Comparison of ENCODE assay signal across 9 mouse cellular contexts in the genomic region with DNA sequence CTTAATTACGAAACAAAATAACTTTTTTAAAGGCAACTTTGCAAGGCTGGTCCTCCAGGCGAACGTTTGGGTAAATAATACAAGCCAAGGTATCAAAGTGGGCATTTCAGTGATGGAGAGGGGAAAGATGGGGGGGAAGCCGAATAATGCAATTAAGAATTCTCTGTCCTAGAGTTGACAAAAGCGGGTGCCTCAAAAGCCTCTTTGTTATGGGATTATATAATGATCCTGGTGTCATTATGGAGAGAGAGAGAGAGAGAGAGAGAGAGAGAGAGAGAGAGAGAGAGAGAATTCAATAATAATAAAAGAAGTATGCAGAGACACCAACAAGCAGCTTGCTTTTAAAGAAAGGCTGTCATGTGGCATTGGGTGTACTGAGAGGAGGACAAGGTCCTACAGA. TPM values are rescaled to one million over a fixed set of nuclear protein-coding genes. Genes with fewer than 3 reads are reported as not detected.
DNase-seq lines count a peak whose midpoint lies in the region; ATAC-seq lines count a peak whose summit lies in the region.
"Had no signal": no experiment of that assay in that cellular context is flagged by ENCODE, and none has a peak within 500 bp of the region (broad histone marks: within the 10 kb centered on the region; RNA-seq: fewer than 3 reads in every experiment).

No protein-coding gene starts in this region.

- H3K9ac ChIP-seq in kidney, embryonic 16.5 days (replicated peaks; ENCODE audit: low read length) = no peak overlapping the region
- no peak overlapping the region for H3K9ac ChIP-seq in embryonic facial prominence, embryonic 14.5 days (ENCODE audit: low read depth, low read length)
- no peak overlapping the region for H3K9ac ChIP-seq in hindbrain, embryonic 13.5 days
- H3K9ac ChIP-seq in neural tube, embryonic 13.5 days = no peak overlapping the region

- DNase-seq in kidney, adult 9 months = no peak
- no peak for DNase-seq in embryonic facial prominence, embryonic 14.5 days (ENCODE audit: low spot score)
- DNase-seq in cerebellum, adult 9-10 months = no peak
- DNase-seq in lung, adult 18-20 months = no peak
- DNase-seq: left cerebral cortex, postnatal 4 days; right cerebral cortex, postnatal 4 days had no signal

- ATAC-seq in kidney, embryonic 16.5 days (ENCODE audit: low FRiP score, low TSS enrichment) = no peak
- no peak for ATAC-seq in embryonic facial prominence, embryonic 14.5 days (ENCODE audit: low read depth)
- no peak for ATAC-seq in hindbrain, embryonic 13.5 days (ENCODE audit: low FRiP score)
- no peak for ATAC-seq in neural tube, embryonic 13.5 days (ENCODE audit: low read depth)

- 22% methylated on average over 5 of the region's 5 CpGs for WGBS in kidney, embryonic 16.5 days
- WGBS in embryonic facial prominence, embryonic 14.5 days = 16% methylated on average over 5 of the region's 5 CpGs
- 9% methylated on average over 5 of the region's 5 CpGs for WGBS in hindbrain, embryonic 13.5 days
- WGBS in neural tube, embryonic 13.5 days = 5% methylated on average over 5 of the region's 5 CpGs

- peaks cover 66% of the 10 kb centered on the region for H3K27me3 ChIP-seq in kidney, embryonic 16.5 days (ENCODE audit: insufficient read depth, low read length)
- H3K27me3 ChIP-seq in embryonic facial prominence, embryonic 14.5 days (replicated peaks; ENCODE audit: control insufficient read depth, insufficient read depth, low read length) = peaks cover 76% of the 10 kb centered on the region
- peaks cover 17% of the 10 kb centered on the region; the same call in 1 of the 2 replicates for H3K27me3 ChIP-seq in hindbrain, embryonic 13.5 days
- H3K27me3 ChIP-seq in neural tube, embryonic 13.5 days = peaks cover 11% of the 10 kb centered on the region; the same call in 1 of the 2 replicates

- no peak overlapping the region; the same call in 1 of the 2 replicates for H3K4me2 ChIP-seq in kidney, embryonic 16.5 days (replicated peaks; ENCODE audit: low read depth, low read length)
- H3K4me2 ChIP-seq in embryonic facial prominence, embryonic 14.5 days (ENCODE audit: low read depth, low read length) = peak overlapping the region; percentile 99
- peak overlapping the region; percentile 92 for H3K4me2 ChIP-seq in hindbrain, embryonic 13.5 days
- peak overlapping the region; percentile 86 for H3K4me2 ChIP-seq in neural tube, embryonic 13.5 days

- H3K36me3 ChIP-seq in kidney, embryonic 16.5 days (ENCODE audit: insufficient read depth, low read length) = no peaks in the 10 kb centered on the region
- no peaks in the 10 kb centered on the region for H3K36me3 ChIP-seq in embryonic facial prominence, embryonic 14.5 days (ENCODE audit: control insufficient read depth, insufficient read depth, low read length)
- no peaks in the 10 kb centered on the region for H3K36me3 ChIP-seq in hindbrain, embryonic 13.5 days
- H3K36me3 ChIP-seq in neural tube, embryonic 13.5 days = no peaks in the 10 kb centered on the region

- H3K27ac ChIP-seq in kidney, embryonic 16.5 days (ENCODE audit: low read length) = no peak overlapping the region
- no peak overlapping the region for H3K27ac ChIP-seq in embryonic facial prominence, embryonic 14.5 days (replicated peaks; ENCODE audit: low read depth, low read length)
- H3K27ac ChIP-seq in hindbrain, embryonic 13.5 days = peak overlapping the region; percentile 94; the same call in 1 of the 2 replicates
- H3K27ac ChIP-seq in neural tube, embryonic 13.5 days (replicated peaks) = no peak overlapping the region

- peaks cover 28% of the 10 kb centered on the region for H3K4me1 ChIP-seq in kidney, embryonic 16.5 days (ENCODE audit: insufficient read depth, low read length)
- H3K4me1 ChIP-seq in embryonic facial prominence, embryonic 14.5 days (ENCODE audit: control insufficient read depth, insufficient read depth, low read length) = peaks cover 5% of the 10 kb centered on the region; the same call in 1 of the 2 replicates
- H3K4me1 ChIP-seq in hindbrain, embryonic 13.5 days (replicated peaks) = peaks cover 21% of the 10 kb centered on the region
- H3K4me1 ChIP-seq in neural tube, embryonic 13.5 days (replicated peaks) = peaks cover 24% of the 10 kb centered on the region

- H3K9me3 ChIP-seq in kidney, embryonic 16.5 days (ENCODE audit: low read length) = no peaks in the 10 kb centered on the region
- H3K9me3 ChIP-seq in embryonic facial prominence, embryonic 14.5 days (ENCODE audit: control insufficient read depth, low read length) = no peaks in the 10 kb centered on the region
- H3K9me3 ChIP-seq in hindbrain, embryonic 13.5 days = no peaks in the 10 kb centered on the region
- H3K9me3 ChIP-seq in neural tube, embryonic 13.5 days = no peaks in the 10 kb centered on the region

- H3K4me3 ChIP-seq in kidney, embryonic 16.5 days (ENCODE audit: low read length) = peak overlapping the region; percentile 63
- H3K4me3 ChIP-seq in embryonic facial prominence, embryonic 14.5 days (ENCODE audit: low read depth, low read length) = peak overlapping the region; percentile 57
- H3K4me3 ChIP-seq in hindbrain, embryonic 13.5 days = peak overlapping the region; percentile 65
- peak overlapping the region; percentile 60 for H3K4me3 ChIP-seq in neural tube, embryonic 13.5 days

RNA-seq across cellular contexts. Expression of a gene that starts 0.5 kb away (rescaled TPM):
- 9.0 and 10.2 TPM in 2 replicates for polyA plus RNA-seq in kidney, embryonic 16.5 days (2015; fragmentation: Nextera tagmentation; extraction: Ambion mirVana)
- polyA plus RNA-seq in embryonic facial prominence, embryonic 14.5 days (2014; fragmentation: Nextera tagmentation; extraction: Ambion mirVana) = 7.2 and 7.7 TPM in 2 replicates
- 50.9 and 51.4 TPM in 2 replicates for polyA plus RNA-seq in hindbrain, embryonic 13.5 days (2015; fragmentation: Nextera tagmentation; extraction: Ambion mirVana)
- polyA plus RNA-seq in neural tube, embryonic 13.5 days (2015; fragmentation: Nextera tagmentation; extraction: Ambion mirVana) = 51.7 and 52.5 TPM in 2 replicates
